Mouse (Mus musculus) T-cell, adult 2 months (primary cell): ENCODE results near the gene Gab2.

Experiments used
- DNase-seq: peaks from one replicate; pipeline ENCODE4 v3.0.0; 2022; ENCODE audit warnings: low spot score

Gene Gab2

GRCm38 (mm10) chr7:97317706-97318105 lies 236.3 kb downstream of the Gab2 start:
- no peak for DNase-seq

- no peak for DNase-seq
These were observed 243.0 kb downstream of the Gab2 start for GRCm38 (mm10) chr7:97324342-97324741.

GRCm38 (mm10) chr7:97325156-97325985 lies 244.0 kb downstream of the Gab2 start:
- no peak for DNase-seq

GRCm38 (mm10) chr7:97327376-97327775 lies 246.0 kb downstream of the Gab2 start:
- no peak for DNase-seq

GRCm38 (mm10) chr7:97328891-97329588 lies 247.7 kb downstream of the Gab2 start:
- DNase-seq = no peak

GRCm38 (mm10) chr7:97329676-97330075 lies 248.3 kb downstream of the Gab2 start:
- no peak for DNase-seq

- DNase-seq = no peak
These were observed 249.7 kb downstream of the Gab2 start for GRCm38 (mm10) chr7:97330931-97331645.

GRCm38 (mm10) chr7:97331726-97332666 lies 250.6 kb downstream of the Gab2 start, which contains the start of the genes Usp35 and Kctd21:
Usp35 (minus strand) TSS chr7:97332020.
Kctd21 (plus strand) TSS chr7:97332327.
- DNase-seq = peak; percentile 93

- DNase-seq = no peak
These were observed 251.3 kb downstream of the Gab2 start for GRCm38 (mm10) chr7:97332667-97333041.

- DNase-seq = no peak
These were observed 251.9 kb downstream of the Gab2 start for GRCm38 (mm10) chr7:97333113-97333898.

- no peak for DNase-seq
These were observed 253.0 kb downstream of the Gab2 start for GRCm38 (mm10) chr7:97334406-97334805.

GRCm38 (mm10) chr7:97336678-97337077 lies 255.3 kb downstream of the Gab2 start:
- no peak for DNase-seq

GRCm38 (mm10) chr7:97338593-97338992 lies 257.2 kb downstream of the Gab2 start:
- no peak for DNase-seq

- DNase-seq = no peak
These were observed 258.2 kb downstream of the Gab2 start for GRCm38 (mm10) chr7:97339623-97340022.

GRCm38 (mm10) chr7:97340907-97341849 lies 259.8 kb downstream of the Gab2 start:
- DNase-seq = no peak

GRCm38 (mm10) chr7:97342961-97343360 lies 261.6 kb downstream of the Gab2 start:
- no peak for DNase-seq

GRCm38 (mm10) chr7:97344655-97345054 lies 263.3 kb downstream of the Gab2 start:
- no peak for DNase-seq

GRCm38 (mm10) chr7:97345229-97345871 lies 264.0 kb downstream of the Gab2 start:
- DNase-seq = no peak
